Mouse (Mus musculus) v-Abl transformed pro-B cells (cell line): ENCODE measurements around the gene Uggt2.
"Not testable (repeated sequence)": the region's sequence is repeated elsewhere in the genome, so short reads cannot be mapped to it uniquely, and the experiment has no call there.

Source experiments
- in situ Hi-C, 2 experiments: fragments of 400-800 bp; cut with MboI; formaldehyde crosslinking; loops; one replicate each; pipeline ENCODE4 v1.15.1; 2025; ENCODE audit not compliant: unreplicated experiment in 2 of 2

The Uggt2 gene

DNA sequence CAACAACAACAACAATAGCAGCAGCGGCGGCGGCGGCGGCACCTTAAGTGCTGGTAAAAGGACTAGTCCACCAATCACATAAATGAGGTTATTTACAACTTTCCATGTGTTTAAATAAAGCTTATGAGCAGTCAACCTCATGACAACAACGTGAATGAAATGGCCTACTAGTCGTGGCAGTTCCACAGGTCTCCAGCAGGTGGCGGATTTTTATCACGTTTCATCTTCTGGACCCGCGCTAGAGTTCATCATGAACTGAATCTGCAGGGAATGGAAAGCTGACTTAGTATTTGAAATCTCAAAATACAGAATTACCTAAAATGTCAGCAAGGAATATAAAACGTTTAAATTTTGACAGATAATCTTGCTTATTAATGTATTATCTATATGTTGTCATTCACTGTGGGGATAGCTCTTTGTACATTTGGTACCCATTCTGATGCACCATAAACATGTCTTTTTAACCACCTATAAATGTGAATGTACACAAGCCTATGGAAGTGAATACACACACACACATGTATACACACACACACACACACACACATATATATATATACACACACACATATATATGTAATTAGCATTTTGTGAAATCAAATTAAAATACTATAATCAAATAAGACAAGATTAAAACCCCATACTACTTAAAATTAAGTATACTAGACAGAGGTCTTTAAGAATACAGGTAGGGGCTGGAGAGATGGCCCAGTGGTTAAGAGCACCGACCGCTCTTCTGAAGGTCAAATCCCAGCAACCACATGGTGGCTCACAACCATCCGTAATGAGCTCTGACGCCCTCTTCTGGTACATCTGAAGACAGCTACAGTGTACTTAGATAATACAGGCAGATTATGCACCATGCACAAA lies 112.3 kb downstream of the Uggt2 start:
- in situ Hi-C loops: loop anchor here (5.0 kb wide), 3 partner anchors 40 to 75 kb away; no protein-coding TSS in a partner anchor

DNA sequence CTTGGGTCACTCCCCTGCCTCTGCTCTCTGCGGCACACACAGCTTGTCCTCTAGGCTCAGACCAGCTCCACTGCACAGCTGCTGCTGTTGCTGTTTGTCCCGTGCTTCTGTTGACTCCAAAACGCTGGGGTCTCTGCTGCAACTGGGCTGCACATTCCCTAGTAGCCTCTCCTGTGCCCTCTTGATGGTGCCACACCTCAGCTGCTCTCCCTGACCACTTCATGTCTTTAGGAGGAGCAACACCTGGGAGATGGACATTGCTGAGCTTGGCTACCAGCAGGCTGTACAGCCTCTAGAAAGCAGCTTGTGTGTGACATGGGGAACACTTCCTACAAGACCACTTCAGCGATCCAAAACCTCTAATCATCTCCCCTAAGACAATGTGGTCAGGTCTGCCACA lies 115.1 kb downstream of the Uggt2 start:
- in situ Hi-C loops: no loop called here

GRCm38 (mm10) chr14:118983396-118983795 lies 115.8 kb downstream of the Uggt2 start:
- in situ Hi-C loops: no loop called here

GRCm38 (mm10) chr14:118982429-118983045 lies 116.7 kb downstream of the Uggt2 start:
- in situ Hi-C loops: not testable (repeated sequence)

GRCm38 (mm10) chr14:118981711-118982428 lies 117.4 kb downstream of the Uggt2 start:
- in situ Hi-C loops: not testable (repeated sequence)

GRCm38 (mm10) chr14:118980890-118981289 lies 118.3 kb downstream of the Uggt2 start:
- in situ Hi-C loops: no loop called here

GRCm38 (mm10) chr14:118980358-118980757 lies 118.9 kb downstream of the Uggt2 start:
- in situ Hi-C loops: no loop called here

- in situ Hi-C loops: no loop called here
Observed at GRCm38 (mm10) chr14:118979571-118980325, 119.5 kb downstream of the Uggt2 start.

GRCm38 (mm10) chr14:118977136-118977816 lies 122.0 kb downstream of the Uggt2 start:
- in situ Hi-C loops: no loop called here

GRCm38 (mm10) chr14:118972268-118972667 lies 127.0 kb downstream of the Uggt2 start:
- in situ Hi-C loops: no loop called here

DNA sequence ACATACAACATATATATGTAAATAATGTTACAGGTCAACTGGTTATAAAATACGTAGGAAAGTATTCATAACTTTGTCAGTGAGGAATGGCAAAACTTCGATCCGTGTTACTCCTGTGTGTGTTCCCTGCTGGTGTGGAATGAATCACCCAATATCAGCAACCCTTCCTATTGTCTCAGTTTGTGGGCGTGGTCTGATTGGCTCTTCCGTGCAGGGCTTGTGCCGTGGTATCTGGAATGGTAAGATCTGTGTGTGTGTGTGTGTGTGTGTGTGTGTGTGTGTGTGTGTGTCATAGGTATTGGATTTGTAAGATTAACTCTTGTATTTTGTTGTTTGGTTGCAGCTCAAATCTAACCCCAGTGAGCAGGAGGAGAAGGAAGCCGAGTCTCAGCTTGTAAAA lies 131.6 kb downstream of the Uggt2 start:
- in situ Hi-C loops: no loop called here

GRCm38 (mm10) chr14:118965356-118966000 lies 133.8 kb downstream of the Uggt2 start:
- in situ Hi-C loops: no loop called here

- in situ Hi-C loops: no loop called here
Observed at GRCm38 (mm10) chr14:118958010-118958409, 141.2 kb downstream of the Uggt2 start.

DNA sequence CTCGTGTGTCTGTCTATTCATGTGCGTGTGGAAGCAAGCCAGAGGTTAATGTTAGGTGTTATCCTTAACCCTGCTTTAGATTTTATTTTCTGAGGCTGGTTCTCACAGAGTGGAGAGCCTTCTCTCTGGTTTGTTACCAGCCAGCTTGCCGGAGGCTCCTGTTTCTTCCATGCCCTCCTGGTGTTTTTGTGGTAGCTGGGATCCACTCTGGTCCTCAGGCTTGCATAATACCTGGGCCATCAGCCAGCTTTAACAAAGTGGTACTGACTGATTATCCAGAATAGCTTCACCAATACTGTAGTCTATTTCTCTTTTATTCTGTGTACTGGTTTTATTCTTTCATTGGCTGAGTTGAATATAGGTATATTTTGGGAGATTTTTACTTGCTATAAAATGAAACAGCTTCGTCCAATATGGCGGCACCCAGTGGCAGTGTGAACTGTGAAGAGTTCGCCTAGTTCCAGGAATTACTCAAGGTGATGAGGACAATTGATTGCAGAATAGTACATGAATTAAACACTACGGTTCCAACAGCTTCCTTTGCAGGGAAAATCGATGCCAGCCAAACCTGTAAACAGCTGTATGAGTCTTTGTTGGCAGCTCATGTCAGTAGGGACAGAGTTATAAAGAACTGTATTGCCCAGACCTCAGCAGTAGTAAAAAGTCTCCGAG lies 147.2 kb downstream of the Uggt2 start:
- in situ Hi-C loops: no loop called here

DNA sequence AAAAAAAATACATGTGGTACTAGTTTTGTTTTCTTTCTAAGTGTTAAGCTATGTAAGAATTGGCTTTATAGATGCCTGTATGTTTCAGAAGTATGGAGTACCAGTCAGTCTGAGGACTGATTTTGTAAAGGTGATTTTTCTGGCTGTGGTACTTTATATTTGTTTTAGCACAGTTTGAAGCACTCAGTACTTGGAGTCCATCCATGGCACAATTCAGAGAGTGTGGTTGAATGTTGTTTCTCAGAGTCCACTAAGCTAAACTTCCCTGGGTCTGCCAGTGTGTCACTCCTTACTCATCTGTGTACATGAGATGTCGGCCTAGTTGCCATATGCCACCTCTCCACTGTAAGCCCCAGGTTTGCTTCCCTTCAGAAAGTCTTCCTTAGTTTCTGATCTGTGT lies 150.4 kb downstream of the Uggt2 start:
- in situ Hi-C loops: loop anchor here (5.0 to 25.0 kb wide), 3 partner anchors 37 to 1963 kb away; partner anchors contain the start of genes Gpr180 (in 2 of the 2), Tgds (in 2 of the 2) and Ipo5 (in 1 of the 2)

GRCm38 (mm10) chr14:118944702-118945101 lies 154.5 kb downstream of the Uggt2 start:
- in situ Hi-C loops: loop anchor here (5.0 to 25.0 kb wide), 3 partner anchors 32 to 1968 kb away; partner anchors contain the start of genes Gpr180 (in 2 of the 2), Tgds (in 2 of the 2) and Ipo5 (in 1 of the 2)

GRCm38 (mm10) chr14:118942076-118942475 lies 157.2 kb downstream of the Uggt2 start:
- in situ Hi-C loops: loop anchor here (25.0 kb wide), 2 partner anchors 805 to 1970 kb away; partner anchors contain the start of genes Gpr180 (in 2 of the 2), Tgds (in 2 of the 2) and Ipo5 (in 1 of the 2)

GRCm38 (mm10) chr14:118940796-118941495 lies 158.3 kb downstream of the Uggt2 start:
- in situ Hi-C loops: loop anchor here (25.0 kb wide), 2 partner anchors 804 to 1971 kb away; partner anchors contain the start of genes Gpr180 (in 2 of the 2), Tgds (in 2 of the 2) and Ipo5 (in 1 of the 2)
